Mouse (Mus musculus) stomach, postnatal 0 days (tissue): ENCODE results near the gene Cpeb1.

ENCODE experiments used
- CTCF ChIP-seq: IDR thresholded peaks from 2 replicates; pipeline ENCODE4 v1.5.1; 2016; ENCODE audit warnings: antibody characterized with exemption, low read depth, mild to moderate bottlenecking, moderate library complexity
- EP300 ChIP-seq: optimal IDR thresholded peaks from 2 replicates; pipeline ENCODE3; 2016; ENCODE audit warnings: antibody characterized with exemption

GRCm38 (mm10) chr7:81345447-81346170, 109.7 kb downstream of the Cpeb1 start:
- TF ChIP-seq EP300, result no peak
- no peak for TF ChIP-seq CTCF
